Mouse (Mus musculus) T-cell, adult 2 months (primary cell): Measurements from ENCODE around the gene 1700113H08Rik.

ENCODE experiments used
- DNase-seq: peaks from one replicate; pipeline ENCODE4 v3.0.0; 2022; ENCODE audit warnings: low spot score

1700113H08Rik gene

DNA sequence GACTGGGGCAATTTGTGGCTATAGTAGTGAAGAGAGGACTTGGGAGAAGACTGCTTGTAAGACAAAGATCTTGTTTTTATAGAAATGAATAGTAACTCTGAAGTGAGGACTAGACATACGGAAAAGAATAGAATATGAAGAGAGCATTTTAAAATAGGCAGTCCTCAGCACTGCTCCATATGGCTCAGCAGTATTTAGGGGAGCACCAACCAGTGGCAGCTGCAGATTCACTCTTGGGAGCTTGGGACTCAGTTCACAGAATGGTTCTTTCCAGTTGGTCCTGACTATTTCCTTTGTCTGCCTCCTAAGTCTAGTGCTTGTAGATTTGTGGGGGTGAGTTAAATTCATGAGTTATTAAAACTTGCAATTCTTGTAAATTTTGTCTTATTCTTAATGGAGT is 151.6 kb downstream of the 1700113H08Rik start:
- DNase-seq, result no peak

DNA sequence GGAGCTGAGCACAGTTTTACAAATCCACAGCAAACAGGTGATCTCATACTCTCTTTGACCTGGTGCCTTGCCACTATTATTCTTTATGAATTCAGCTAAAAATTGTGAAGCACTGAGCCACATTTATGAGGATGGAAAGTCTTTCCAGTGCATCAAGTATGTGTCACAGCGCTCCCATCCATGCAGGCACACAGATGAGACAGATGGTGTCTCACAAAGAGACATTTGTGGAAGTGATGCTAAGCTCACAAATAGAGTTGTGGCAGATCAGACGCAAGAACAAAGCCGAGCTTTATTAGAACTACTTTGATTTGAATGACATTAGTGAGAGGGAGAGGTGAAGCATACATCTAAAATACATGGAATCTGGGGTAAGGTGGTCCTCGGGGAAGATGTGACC is 153.2 kb downstream of the 1700113H08Rik start:
- no peak for DNase-seq

DNA sequence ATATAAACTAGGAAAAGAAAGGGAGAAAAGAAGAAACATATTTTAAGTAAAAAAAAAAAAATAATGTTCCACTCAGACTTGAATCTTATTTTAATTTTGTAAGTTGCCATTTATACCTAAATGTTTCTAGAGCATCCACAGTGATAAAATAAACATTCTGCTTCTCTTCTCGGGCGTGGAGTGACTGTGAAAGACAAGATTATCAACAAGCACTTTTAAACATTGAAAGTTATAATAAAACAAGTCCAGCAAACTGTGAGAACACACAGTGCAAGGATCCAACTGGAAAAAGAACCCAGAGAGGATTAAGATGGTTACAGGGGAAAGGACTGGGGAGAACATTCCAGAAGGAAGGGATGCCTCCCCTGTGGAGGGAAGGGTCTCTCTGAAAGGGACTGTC is 155.0 kb downstream of the 1700113H08Rik start:
- DNase-seq, result no peak

DNA sequence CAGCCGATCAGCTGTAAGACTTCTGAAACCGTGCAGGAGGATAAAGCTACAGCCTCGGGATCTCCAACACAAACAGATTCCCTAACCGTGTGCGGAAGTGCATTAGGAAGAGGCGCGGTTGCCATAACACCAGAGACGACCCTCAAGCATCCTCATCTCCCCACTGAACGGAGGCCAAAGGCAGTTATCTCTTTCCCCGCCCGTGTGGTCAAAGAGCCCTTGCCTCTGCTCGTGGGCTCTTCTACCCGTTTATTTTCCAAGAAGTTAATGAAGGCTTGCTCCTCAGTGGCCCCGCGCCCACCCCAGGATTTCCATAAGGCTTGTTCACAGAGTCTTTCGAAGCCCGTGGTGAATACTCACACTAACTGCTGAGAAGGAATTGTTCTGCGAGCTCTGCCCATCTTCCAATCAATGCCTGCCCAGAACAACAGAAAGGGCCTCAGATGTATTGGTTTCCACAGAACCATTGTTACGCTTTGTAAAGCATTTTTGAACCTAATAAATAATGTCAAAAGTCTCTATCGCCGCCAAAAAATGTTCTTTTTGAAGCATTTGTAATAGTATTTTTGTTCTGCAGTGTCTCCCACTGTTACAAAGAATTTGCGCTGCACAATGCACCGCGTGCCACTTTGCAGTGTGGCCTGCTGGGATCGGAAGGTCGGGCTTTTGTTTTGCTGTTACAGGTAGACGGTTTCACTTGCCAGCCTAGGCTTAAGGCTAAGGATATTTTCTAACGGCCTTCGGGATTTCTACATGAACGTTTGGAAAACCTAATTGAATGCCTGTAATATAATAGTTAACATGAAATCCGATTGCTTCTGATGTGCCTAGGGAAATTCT is 172.4 kb downstream of the 1700113H08Rik start:
- DNase-seq, result no peak

DNA sequence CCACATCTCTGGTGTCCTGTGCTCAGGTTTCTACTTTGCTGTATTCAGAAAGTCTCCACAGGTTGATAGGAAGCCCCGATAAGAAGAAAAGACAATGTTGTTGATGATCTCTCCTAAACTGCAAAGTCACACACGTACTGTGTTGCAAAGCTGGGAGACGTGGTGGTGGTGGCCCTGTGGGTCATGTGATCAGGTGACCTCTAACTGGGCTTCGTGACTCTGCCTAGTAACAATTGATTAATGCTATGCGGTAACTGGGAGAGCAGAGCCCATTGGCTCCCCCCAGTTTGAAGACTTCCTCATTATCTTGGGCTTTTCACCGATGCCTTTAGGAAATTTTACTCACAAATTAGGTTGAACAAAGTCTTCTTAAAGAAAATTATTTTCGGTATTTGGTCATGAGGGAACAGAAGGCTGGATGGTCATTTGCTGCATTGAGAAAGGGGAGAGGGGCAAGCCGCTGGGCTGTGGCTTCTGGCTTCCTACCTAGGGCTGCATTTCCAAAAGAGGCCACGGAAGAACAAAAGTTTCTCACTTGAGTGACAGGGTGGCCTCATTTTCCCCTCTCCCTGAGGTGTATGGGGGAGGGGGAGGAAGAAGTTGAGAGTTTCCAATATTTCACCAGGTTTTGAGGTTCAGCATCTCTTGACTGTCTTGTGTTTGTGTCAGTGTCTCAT is 181.6 kb downstream of the 1700113H08Rik start:
- DNase-seq, result no peak

DNA sequence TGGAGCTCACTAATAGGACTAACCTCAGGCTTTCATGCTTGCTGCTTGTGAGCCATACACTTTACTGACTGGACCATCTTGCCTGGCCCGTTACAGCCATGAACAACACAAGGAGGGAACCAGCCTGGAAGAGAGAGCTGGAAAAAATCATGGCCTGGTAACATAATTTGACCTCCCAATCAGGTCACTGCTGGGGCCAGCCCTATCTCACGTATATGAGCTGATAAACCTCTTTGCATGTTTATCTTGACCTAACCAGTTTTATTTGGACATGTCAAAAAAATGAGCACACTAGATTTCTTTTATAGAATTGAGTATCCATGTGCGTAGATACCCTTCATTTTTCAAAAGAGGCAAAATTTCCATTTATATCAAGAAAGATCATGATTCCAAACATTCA is 213.9 kb downstream of the 1700113H08Rik start:
- DNase-seq, result no peak

DNA sequence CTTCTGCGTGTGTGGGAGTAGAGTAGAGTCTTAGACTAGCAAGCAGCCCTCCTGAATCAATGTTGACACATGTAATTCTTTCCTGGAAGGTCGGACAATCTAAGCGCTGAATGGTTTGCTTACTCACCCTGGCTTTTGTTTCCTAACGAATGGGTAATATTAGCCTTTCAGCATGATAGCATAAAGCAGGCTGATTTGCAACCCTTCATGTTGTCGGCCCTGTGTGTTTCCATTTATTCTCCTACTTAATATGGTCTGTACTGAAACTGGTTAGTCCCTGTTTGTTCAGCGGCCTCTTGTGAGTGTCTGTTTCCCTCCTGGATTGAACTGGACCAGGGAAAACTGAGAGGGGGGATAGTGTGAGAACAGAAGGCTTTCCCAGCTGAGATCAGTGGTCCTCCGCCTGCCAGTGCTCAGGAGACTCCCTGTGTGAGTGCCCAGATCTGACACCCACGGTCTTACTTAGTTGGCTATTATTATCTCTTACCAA is 214.3 kb downstream of the 1700113H08Rik start:
- no peak for DNase-seq

DNA sequence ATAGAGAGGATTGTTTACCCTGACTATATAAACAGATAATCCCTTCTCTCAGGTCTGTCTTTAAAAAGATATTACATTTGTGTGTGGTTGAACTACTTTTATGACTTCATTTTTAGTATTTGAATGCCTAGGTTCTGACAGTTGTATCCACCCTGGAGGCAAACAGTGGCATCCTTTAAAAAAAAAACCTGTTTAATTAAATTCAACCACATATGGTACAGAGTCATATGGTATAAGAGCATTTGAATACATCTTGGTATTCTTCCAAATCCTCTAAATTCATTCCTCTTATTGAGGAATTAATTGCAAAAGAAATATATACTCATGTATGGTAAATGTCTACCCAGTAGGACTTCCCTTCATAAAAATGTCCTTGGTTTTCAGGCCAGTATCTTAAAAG is 217.2 kb downstream of the 1700113H08Rik start:
- no peak for DNase-seq
